Mouse (Mus musculus): ENCODE data around the gene Fndc8. TPM values are rescaled to one million over a fixed set of nuclear protein-coding genes. Genes with fewer than 3 reads are reported as not detected.

Fndc8 gene
- polyA plus RNA-seq, 1 experiment, result 0.16 TPM

DNA sequence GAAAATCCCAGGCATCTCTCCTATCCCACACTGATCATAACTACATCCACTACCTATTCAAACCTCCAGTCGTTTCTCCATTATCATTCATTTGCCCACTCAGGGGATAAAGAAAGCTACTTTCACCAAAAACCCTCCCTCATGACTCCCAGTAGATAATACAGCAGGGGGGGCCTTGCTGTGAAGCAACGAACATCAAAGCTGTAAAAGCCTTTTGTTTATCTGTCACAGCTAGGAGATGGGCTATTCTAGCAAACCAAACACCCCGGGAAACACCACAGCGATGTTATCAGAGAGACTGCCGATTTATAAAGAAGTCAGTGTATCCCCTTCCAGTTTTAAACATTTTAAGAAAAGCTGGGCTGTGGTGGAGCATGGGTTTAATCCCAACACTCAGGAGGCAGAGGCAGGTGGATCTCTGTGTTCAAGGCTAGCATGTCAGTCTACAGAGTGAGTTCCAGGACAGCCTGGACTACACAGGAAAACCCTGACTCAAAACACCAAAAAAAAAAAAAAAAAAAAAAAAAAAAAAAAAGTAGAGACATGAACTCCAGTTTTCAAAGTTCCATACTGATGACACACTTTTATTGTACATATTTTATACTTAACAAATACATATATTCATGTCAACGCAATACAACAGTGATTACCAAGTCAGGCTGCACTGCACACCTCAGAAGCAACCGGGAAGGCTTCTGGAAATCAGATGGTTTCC is 24.9 kb upstream of the Fndc8 start:
- WGBS, result 54% methylated on average over 7 of the region's 7 CpGs

DNA sequence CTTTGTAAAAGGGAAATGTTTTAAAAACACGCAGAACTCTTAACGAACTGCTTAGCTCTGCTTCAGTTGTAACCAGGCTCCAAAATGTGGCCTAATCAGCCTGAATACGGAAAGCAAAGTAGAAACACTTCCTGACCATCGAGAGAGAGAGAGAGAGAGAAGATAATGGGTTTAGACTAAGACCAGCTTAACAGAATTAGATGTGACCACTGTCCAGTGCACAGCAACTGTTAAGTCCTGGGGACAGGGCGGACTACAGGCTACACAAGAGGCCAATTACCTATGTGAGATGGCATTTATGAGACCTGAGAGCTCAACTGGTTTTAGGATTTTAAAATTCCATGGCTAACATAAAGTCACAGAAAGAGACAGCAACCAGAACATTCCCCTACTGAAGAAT is 24.0 kb upstream of the Fndc8 start:
- WGBS, result 78% methylated on average over 5 of the region's 5 CpGs
- DNase-seq (ENCODE audit: low read depth, low spot score), result no peak

More for the DNA sequence above, 24.9 kb upstream of the Fndc8 start:
- no peak for DNase-seq (ENCODE audit: low read depth, low spot score)

DNA sequence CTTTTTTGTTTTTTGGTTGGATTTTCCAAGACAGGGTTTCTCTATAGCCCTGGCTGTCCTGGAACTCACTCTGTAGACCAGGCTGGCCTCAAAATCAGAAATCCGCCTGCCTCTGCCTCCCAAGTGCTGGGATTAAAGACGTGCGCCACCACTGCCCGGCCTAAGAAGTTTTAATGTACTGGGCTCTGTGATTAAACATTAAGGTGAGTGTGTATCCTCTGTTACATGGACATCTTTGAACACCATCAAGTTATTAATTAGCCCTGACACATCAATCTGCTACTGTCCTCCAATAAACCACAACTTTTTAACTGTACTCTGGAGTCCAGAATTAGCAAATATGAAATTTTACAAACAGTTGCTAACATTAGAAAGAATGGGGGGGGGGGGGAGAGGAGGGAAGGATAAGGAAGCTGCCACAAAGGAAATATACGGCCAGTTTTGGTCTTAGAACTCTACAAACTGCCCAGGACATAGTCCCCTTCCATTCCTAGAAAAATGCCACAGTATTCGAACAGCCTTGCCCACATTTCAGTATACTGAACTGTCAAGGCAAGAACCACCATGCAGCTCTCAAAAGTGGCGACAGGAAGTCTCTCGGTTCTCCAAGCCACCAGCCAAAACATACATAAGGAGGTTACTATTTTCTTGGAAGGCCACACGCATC is 22.3 kb upstream of the Fndc8 start:
- no peak for DNase-seq (ENCODE audit: low read depth, low spot score)
- 47% methylated on average over 9 of the region's 9 CpGs for WGBS

DNA sequence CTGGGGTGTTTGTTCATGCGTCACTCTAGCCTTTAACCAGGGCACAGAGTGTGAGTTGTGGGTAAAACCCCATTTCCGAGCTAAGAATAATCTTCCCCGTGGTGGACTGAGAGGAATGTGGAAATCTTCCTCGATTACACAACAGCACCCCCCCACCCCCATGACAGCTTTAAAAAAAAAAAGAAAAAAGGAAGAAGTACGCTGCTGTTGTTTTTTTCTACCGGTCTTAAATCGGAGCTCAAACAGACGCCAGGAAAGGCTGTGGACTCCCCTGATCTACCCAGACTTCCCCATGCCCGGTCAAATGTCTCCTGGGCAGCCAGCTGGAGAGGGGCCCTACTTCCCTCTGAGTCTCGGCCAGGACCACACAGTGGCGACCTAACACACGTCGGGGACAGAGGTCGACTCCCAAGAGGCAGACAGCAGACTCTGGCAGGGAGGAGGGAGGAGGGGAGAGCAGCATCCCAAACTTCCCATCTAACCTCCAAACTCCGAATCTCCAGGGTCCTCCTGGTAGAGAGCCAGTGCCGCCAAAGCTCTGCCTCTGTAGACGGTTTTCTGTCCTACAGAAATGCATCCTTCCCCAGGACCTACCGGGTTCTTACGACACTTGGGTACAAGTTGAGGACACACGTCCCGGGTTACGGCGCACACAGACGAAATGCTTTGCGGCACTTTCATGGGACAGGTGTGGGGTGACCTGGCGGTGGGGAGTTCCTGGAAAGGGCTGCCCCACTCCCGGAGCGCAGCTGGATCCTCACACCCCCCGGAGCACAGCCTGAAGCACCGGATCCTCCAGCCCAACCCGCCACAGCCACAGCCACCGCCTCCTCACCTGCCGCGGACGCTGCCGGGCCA is 21.5 kb upstream of the Fndc8 start:
- DNase-seq (ENCODE audit: low read depth, low spot score), result no peak
- under 1% methylated on average over 36 of the region's 36 CpGs for WGBS

- under 1% methylated on average over 43 of the region's 43 CpGs for WGBS
- DNase-seq (ENCODE audit: low read depth, low spot score), result peak; percentile 77
These were observed 20.9 kb upstream of the Fndc8 start, which contains the start of gene Rffl for GRCm38 (mm10) chr11:82871031-82871446. Rffl (minus strand) TSS chr11:82871210.

- WGBS, result 75% methylated on average over 5 of the region's 5 CpGs
- DNase-seq (ENCODE audit: low read depth, low spot score), result no peak
These were observed 17.0 kb upstream of the Fndc8 start for GRCm38 (mm10) chr11:82874924-82875323.

DNA sequence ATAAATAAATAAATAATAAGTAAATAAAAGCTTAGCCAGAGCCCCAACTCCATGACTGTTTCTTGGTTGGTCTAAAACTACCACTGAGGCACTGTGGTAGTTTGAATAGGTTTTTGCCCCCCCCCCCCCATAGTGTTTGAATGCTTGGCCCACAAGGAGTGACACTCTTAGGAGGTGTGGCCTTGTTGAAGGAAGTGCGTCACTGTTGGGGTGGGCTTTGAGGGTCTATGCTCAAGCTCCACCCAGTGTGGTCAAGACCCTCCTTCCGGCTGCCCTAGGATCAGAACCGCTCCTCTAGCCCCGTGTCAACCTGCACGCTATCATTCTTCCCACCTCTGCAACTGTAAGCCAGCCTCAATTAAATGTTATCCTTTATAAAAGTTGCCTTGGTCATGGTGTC is 16.3 kb upstream of the Fndc8 start:
- 92% methylated on average over 5 of the region's 5 CpGs for WGBS
- DNase-seq (ENCODE audit: low read depth, low spot score), result no peak

- WGBS, result 85% methylated on average over 7 of the region's 7 CpGs
- DNase-seq (ENCODE audit: low read depth, low spot score), result no peak
These were observed 14.1 kb upstream of the Fndc8 start for GRCm38 (mm10) chr11:82877726-82878344.

GRCm38 (mm10) chr11:82883180-82883579 is 8.7 kb upstream of the Fndc8 start:
- WGBS, result 85% methylated on average over 8 of the region's 8 CpGs
- no peak for DNase-seq (ENCODE audit: low read depth, low spot score)

GRCm38 (mm10) chr11:82886559-82886958 is 5.4 kb upstream of the Fndc8 start:
- WGBS, result 90% methylated on average over 3 of the region's 3 CpGs
- DNase-seq (ENCODE audit: low read depth, low spot score), result no peak

- no peak for DNase-seq (ENCODE audit: low read depth, low spot score)
These were observed 3.4 kb upstream of the Fndc8 start for GRCm38 (mm10) chr11:82888491-82888946.

GRCm38 (mm10) chr11:82889524-82890341 is 2.2 kb upstream of the Fndc8 start:
- DNase-seq (ENCODE audit: low read depth, low spot score), result no peak
- 2% methylated on average over 31 of the region's 31 CpGs for WGBS

More at GRCm38 (mm10) chr11:82888491-82888946, 3.4 kb upstream of the Fndc8 start:
- 43% methylated on average over 10 of the region's 10 CpGs for WGBS

- under 1% methylated on average over 26 of the region's 26 CpGs for WGBS
These were observed 1.6 kb upstream of the Fndc8 start, which contains the start of gene Rad51d for GRCm38 (mm10) chr11:82890342-82890762. Rad51d (minus strand) TSS chr11:82890614.

DNA sequence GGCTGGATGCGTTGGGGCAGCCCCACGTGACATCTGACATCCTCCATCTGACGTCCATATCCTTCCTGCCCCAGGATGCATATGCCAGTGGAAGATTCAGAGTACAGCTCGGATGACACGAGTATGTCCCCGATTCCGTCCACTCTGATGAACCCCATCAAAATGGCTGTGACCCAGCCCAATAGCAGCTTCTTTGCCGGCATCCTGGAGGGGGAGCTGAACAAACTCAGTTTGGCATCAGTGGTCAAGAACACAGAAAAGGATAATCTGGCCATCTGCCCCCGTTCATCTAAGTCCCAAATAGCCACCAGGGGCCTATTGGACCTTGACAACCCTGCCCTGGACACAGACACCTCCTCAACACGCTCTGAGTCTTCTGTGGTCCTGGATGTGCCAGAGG is 5.6 kb downstream of the Fndc8 start:
- 87% methylated on average over 10 of the region's 10 CpGs for WGBS
- DNase-seq (ENCODE audit: low read depth, low spot score), result no peak

More at GRCm38 (mm10) chr11:82890342-82890762, 1.6 kb upstream of the Fndc8 start, which contains the start of gene Rad51d:
- DNase-seq (ENCODE audit: low read depth, low spot score), result peak; percentile 95

- 88% methylated on average over 5 of the region's 5 CpGs for WGBS
These were observed 7.8 kb downstream of the Fndc8 start for GRCm38 (mm10) chr11:82899720-82900119.

GRCm38 (mm10) chr11:82901606-82902310 is 9.8 kb downstream of the Fndc8 start:
- 92% methylated on average over 20 of the region's 20 CpGs for WGBS
- no peak for DNase-seq (ENCODE audit: low read depth, low spot score)

More at GRCm38 (mm10) chr11:82899720-82900119, 7.8 kb downstream of the Fndc8 start:
- DNase-seq (ENCODE audit: low read depth, low spot score), result no peak

DNA sequence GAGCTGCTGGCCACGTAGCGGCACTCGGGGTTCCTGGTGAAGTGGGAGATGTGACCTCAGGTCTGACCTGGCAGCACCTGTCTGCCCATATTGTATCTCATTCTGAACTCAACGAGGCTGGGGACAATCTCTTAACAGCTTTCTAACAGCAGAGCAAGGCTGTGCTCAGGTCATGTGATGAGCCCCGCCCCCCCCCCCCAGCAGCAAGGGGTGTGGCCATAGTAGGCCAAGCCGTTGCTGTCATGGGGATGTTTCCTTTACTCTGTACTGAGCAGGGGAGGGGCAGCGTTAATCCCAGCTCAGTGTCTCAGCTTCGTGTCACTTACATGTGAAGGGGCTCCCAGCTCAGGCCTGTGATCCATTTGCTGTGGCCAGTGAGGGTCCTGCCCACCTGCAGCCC is 13.0 kb downstream of the Fndc8 start:
- 55% methylated on average over 8 of the region's 8 CpGs for WGBS
- DNase-seq (ENCODE audit: low read depth, low spot score), result no peak

GRCm38 (mm10) chr11:82905816-82906215 is 13.9 kb downstream of the Fndc8 start:
- 92% methylated on average over 5 of the region's 5 CpGs for WGBS
- no peak for DNase-seq (ENCODE audit: low read depth, low spot score)
